Mouse (Mus musculus): ENCODE data around the gene Magt1. TPM values are rescaled to one million over a fixed set of nuclear protein-coding genes. Genes with fewer than 3 reads are reported as not detected.

The Magt1 gene
- total and polyA plus RNA-seq, 2 experiments from 2014 or later: 14.5 to 23.6 TPM

- no peaks in the 10 kb centered on the region for H3K36me3 ChIP-seq (ENCODE audit: insufficient read depth, low read length)
Observed at GRCm38 (mm10) chrX:106035727-106036126, 24.0 kb upstream of the Magt1 start.

GRCm38 (mm10) chrX:106031124-106031523 lies 19.4 kb upstream of the Magt1 start:
- TF ChIP-seq CTCF (IDR thresholded peaks at IDR 0.05): no peak
- Histone ChIP-seq H3K9me3 (ENCODE audit: low read length) (no peaks in the 10 kb centered on the region), H3K4me2 (ENCODE audit: low read depth, low read length, poor library complexity, severe bottlenecking) (no peak overlapping the region), H3K4me1 (ENCODE audit: insufficient read depth, low read length) (no peaks in the 10 kb centered on the region), H3K27me3 (ENCODE audit: insufficient read depth, low read length) (no peaks in the 10 kb centered on the region), H3K27ac (ENCODE audit: low read depth, low read length) (no peak overlapping the region), H3K36me3 (ENCODE audit: insufficient read depth, low read length) (no peaks in the 10 kb centered on the region), H3K9ac (replicated peaks; ENCODE audit: low read length, poor library complexity, severe bottlenecking) (no peak overlapping the region), H3K4me3 (ENCODE audit: low read depth, low read length) (no peak overlapping the region)
- DNase-seq (ENCODE audit: low spot score): no peak
- no peak for ATAC-seq (ENCODE audit: low FRiP score)

More at GRCm38 (mm10) chrX:106035727-106036126, 24.0 kb upstream of the Magt1 start:
- DNase-seq (ENCODE audit: low spot score) (no peak), ATAC-seq (ENCODE audit: low FRiP score) (no peak)
- Histone ChIP-seq H3K4me2 (ENCODE audit: low read depth, low read length, poor library complexity, severe bottlenecking) (no peak overlapping the region), H3K27me3 (ENCODE audit: insufficient read depth, low read length) (no peaks in the 10 kb centered on the region), H3K27ac (ENCODE audit: low read depth, low read length) (no peak overlapping the region), H3K4me3 (ENCODE audit: low read depth, low read length) (no peak overlapping the region), H3K9me3 (ENCODE audit: low read length) (no peaks in the 10 kb centered on the region), H3K4me1 (ENCODE audit: insufficient read depth, low read length) (no peaks in the 10 kb centered on the region), H3K9ac (replicated peaks; ENCODE audit: low read length, poor library complexity, severe bottlenecking) (no peak overlapping the region)
- WGBS: 75% methylated on average over 2 of the region's 2 CpGs
- TF ChIP-seq CTCF (IDR thresholded peaks at IDR 0.05): no peak

GRCm38 (mm10) chrX:106030176-106030575 lies 18.5 kb upstream of the Magt1 start:
- Histone ChIP-seq H3K4me1 (ENCODE audit: insufficient read depth, low read length) (no peaks in the 10 kb centered on the region), H3K9me3 (ENCODE audit: low read length) (no peaks in the 10 kb centered on the region), H3K4me3 (ENCODE audit: low read depth, low read length) (no peak overlapping the region), H3K27ac (ENCODE audit: low read depth, low read length) (no peak overlapping the region), H3K4me2 (ENCODE audit: low read depth, low read length, poor library complexity, severe bottlenecking) (no peak overlapping the region), H3K36me3 (ENCODE audit: insufficient read depth, low read length) (no peaks in the 10 kb centered on the region), H3K9ac (replicated peaks; ENCODE audit: low read length, poor library complexity, severe bottlenecking) (no peak overlapping the region), H3K27me3 (ENCODE audit: insufficient read depth, low read length) (no peaks in the 10 kb centered on the region)
- no peak for ATAC-seq (ENCODE audit: low FRiP score)
- WGBS: 79% methylated on average over 5 of the region's 5 CpGs
- DNase-seq (ENCODE audit: low spot score): no peak
- TF ChIP-seq CTCF (IDR thresholded peaks at IDR 0.05): no peak

- Histone ChIP-seq H3K27me3 (ENCODE audit: insufficient read depth, low read length) (no peaks in the 10 kb centered on the region), H3K4me1 (ENCODE audit: insufficient read depth, low read length) (no peaks in the 10 kb centered on the region), H3K27ac (ENCODE audit: low read depth, low read length) (peak overlapping the region; percentile 59; the same call in 1 of the 2 replicates), H3K4me2 (ENCODE audit: low read depth, low read length, poor library complexity, severe bottlenecking) (peak overlapping the region; percentile 51), H3K9me3 (ENCODE audit: low read length) (no peaks in the 10 kb centered on the region), H3K4me3 (ENCODE audit: low read depth, low read length) (peak overlapping the region; percentile 52), H3K9ac (replicated peaks; ENCODE audit: low read length, poor library complexity, severe bottlenecking) (peak overlapping the region; percentile 44; the same call in 1 of the 2 replicates), H3K36me3 (ENCODE audit: insufficient read depth, low read length) (no peaks in the 10 kb centered on the region)
- 16% methylated on average over 8 of the region's 8 CpGs for WGBS
- DNase-seq (ENCODE audit: low spot score) (no peak), ATAC-seq (ENCODE audit: low FRiP score) (no peak; the same call in 1 of the 2 replicates)
- TF ChIP-seq CTCF (IDR thresholded peaks at IDR 0.05): no peak
Observed at GRCm38 (mm10) chrX:106027343-106027674, 15.6 kb upstream of the Magt1 start.

- H3K9ac ChIP-seq (replicated peaks; ENCODE audit: low read length, poor library complexity, severe bottlenecking): peak within 1 kb of the TSS; percentile 44; the same call in 1 of the 2 replicates
- 28% methylated on average over 35 of the region's 36 CpGs for WGBS
- no peaks in the 10 kb centered on the region for H3K9me3 ChIP-seq (ENCODE audit: low read length)
- peak; percentile 83 for TF ChIP-seq CTCF (IDR thresholded peaks at IDR 0.05)
- H3K36me3 ChIP-seq (ENCODE audit: insufficient read depth, low read length): no peaks in the 10 kb centered on the region
- peak within 1 kb of the TSS; percentile 51 for H3K4me2 ChIP-seq (ENCODE audit: low read depth, low read length, poor library complexity, severe bottlenecking)
- no peaks in the 10 kb centered on the region for H3K4me1 ChIP-seq (ENCODE audit: insufficient read depth, low read length)
- peak within 1 kb of the TSS; percentile 52 for H3K4me3 ChIP-seq (ENCODE audit: low read depth, low read length)
- ATAC-seq (ENCODE audit: low FRiP score) (peak; percentile 94), DNase-seq (ENCODE audit: low spot score) (peak; percentile 92)
- peak within 1 kb of the TSS; percentile 59; the same call in 1 of the 2 replicates for H3K27ac ChIP-seq (ENCODE audit: low read depth, low read length)
- no peaks in the 10 kb centered on the region for H3K27me3 ChIP-seq (ENCODE audit: insufficient read depth, low read length)
Observed at GRCm38 (mm10) chrX:106026418-106027342, 15.0 kb upstream of the Magt1 start, which contains the start of gene Atp7a. TSS of gene Atp7a (plus strand) at chrX:106027276.

- 91% methylated on average over 4 of the region's 4 CpGs for WGBS
- H3K4me2 ChIP-seq (ENCODE audit: low read depth, low read length, poor library complexity, severe bottlenecking): no peak overlapping the region
- H3K4me3 ChIP-seq (ENCODE audit: low read depth, low read length): no peak overlapping the region
- H3K9ac ChIP-seq (replicated peaks; ENCODE audit: low read length, poor library complexity, severe bottlenecking): no peak overlapping the region
- no peak overlapping the region for H3K27ac ChIP-seq (ENCODE audit: low read depth, low read length)
- DNase-seq (ENCODE audit: low spot score) (no peak), ATAC-seq (ENCODE audit: low FRiP score) (no peak)
- no peaks in the 10 kb centered on the region for H3K36me3 ChIP-seq (ENCODE audit: insufficient read depth, low read length)
- H3K9me3 ChIP-seq (ENCODE audit: low read length): no peaks in the 10 kb centered on the region
- TF ChIP-seq CTCF (IDR thresholded peaks at IDR 0.05): no peak
- H3K4me1 ChIP-seq (ENCODE audit: insufficient read depth, low read length): no peaks in the 10 kb centered on the region
- no peaks in the 10 kb centered on the region for H3K27me3 ChIP-seq (ENCODE audit: insufficient read depth, low read length)
Observed at GRCm38 (mm10) chrX:106017516-106017915, 5.8 kb upstream of the Magt1 start.

All from midbrain, postnatal 0 days (tissue).